Mouse (Mus musculus) megakaryocyte progenitor cell, adult 5-6 weeks (primary cell): ENCODE results near the gene Dhrs7b. TPM values are rescaled to one million over a fixed set of nuclear protein-coding genes. Genes with fewer than 3 reads are reported as not detected.

Source experiments
- ATAC-seq: replicated peaks from 2 replicates; pipeline ENCODE4 v1.8.0; 2016; ENCODE audit warnings: mild to moderate bottlenecking, moderate TSS enrichment, inconsistent platforms; ENCODE audit not compliant: poor library complexity
- total RNA-seq, 2 experiments: library from RNA; stranded (forward) in 1 of 2; stranded (reverse) in 1 of 2; fragments of 157-497, 149-512 nt in 1 of 2; fragments of 200-1000 nt in 1 of 2; gene quantifications; 2 replicates each; pipeline versions ENCODE4 v1.2.3 to v1.2.4; 2015 to 2017

The Dhrs7b gene
- total RNA-seq, 2 experiments from 2014 or later, result 14.2 to 14.4 TPM

GRCm38 (mm10) chr11:60889861-60890260, 59.4 kb downstream of the Dhrs7b start:
- no peak for ATAC-seq

- no peak for ATAC-seq
These were observed 59.9 kb downstream of the Dhrs7b start for GRCm38 (mm10) chr11:60890286-60890685.

GRCm38 (mm10) chr11:60890744-60891143, 60.3 kb downstream of the Dhrs7b start:
- no peak for ATAC-seq

GRCm38 (mm10) chr11:60895915-60896314, 65.5 kb downstream of the Dhrs7b start:
- no peak for ATAC-seq

GRCm38 (mm10) chr11:60902001-60902400, 71.6 kb downstream of the Dhrs7b start:
- no peak for ATAC-seq

GRCm38 (mm10) chr11:60902486-60902885, 72.1 kb downstream of the Dhrs7b start:
- ATAC-seq, result no peak

GRCm38 (mm10) chr11:60903661-60904061, 73.2 kb downstream of the Dhrs7b start:
- no peak for ATAC-seq

GRCm38 (mm10) chr11:60905407-60906120, 75.1 kb downstream of the Dhrs7b start:
- ATAC-seq, result no peak

- ATAC-seq, result no peak
These were observed 76.0 kb downstream of the Dhrs7b start for GRCm38 (mm10) chr11:60906449-60906848.

- ATAC-seq, result no peak
These were observed 77.6 kb downstream of the Dhrs7b start for GRCm38 (mm10) chr11:60908073-60908472.

- no peak for ATAC-seq
These were observed 79.2 kb downstream of the Dhrs7b start for GRCm38 (mm10) chr11:60909626-60910025.

Other genes with a start within 250 kb of the Dhrs7b start
- gene Llgl1, start 130.9 kb upstream of the Dhrs7b start, total RNA-seq (2015), result 5.4 and 5.6 TPM in 2 replicates
- 4.1 and 6.7 TPM in 2 replicates for gene Llgl1, start 130.9 kb upstream of the Dhrs7b start, total RNA-seq (2017)
- gene Flii, start 103.4 kb upstream of the Dhrs7b start, total RNA-seq (2015), result 62.6 and 80.2 TPM in 2 replicates
- gene Flii, start 103.4 kb upstream of the Dhrs7b start, total RNA-seq (2017), result 133 and 138 TPM in 2 replicates
- 2.2 and 2.4 TPM in 2 replicates for gene Mief2, start 102.2 kb upstream of the Dhrs7b start, total RNA-seq (2015)
- 3.8 and 4.6 TPM in 2 replicates for gene Mief2, start 102.2 kb upstream of the Dhrs7b start, total RNA-seq (2017)
- gene Top3a, start 53.3 kb upstream of the Dhrs7b start, total RNA-seq (2015), result 9.8 and 13.4 TPM in 2 replicates
- gene Top3a, start 53.3 kb upstream of the Dhrs7b start, total RNA-seq (2017), result 21.2 and 23.0 TPM in 2 replicates
- 31.5 and 36.2 TPM in 2 replicates for gene Smcr8, start 53.1 kb upstream of the Dhrs7b start, total RNA-seq (2015)
- 12.7 and 16.3 TPM in 2 replicates for gene Smcr8, start 53.1 kb upstream of the Dhrs7b start, total RNA-seq (2017)
- gene Shmt1, start 18.9 kb upstream of the Dhrs7b start, total RNA-seq (2015), result 36.8 and 39.8 TPM in 2 replicates
- 106 and 129 TPM in 2 replicates for gene Shmt1, start 18.9 kb upstream of the Dhrs7b start, total RNA-seq (2017)
- 23.9 and 30.3 TPM in 2 replicates for gene Tmem11, start 48.6 kb downstream of the Dhrs7b start, total RNA-seq (2015)
- gene Tmem11, start 48.6 kb downstream of the Dhrs7b start, total RNA-seq (2017), result 66.9 and 71.3 TPM in 2 replicates
- 2.2 and 2.3 TPM in 2 replicates for gene Natd1, start 84.1 kb downstream of the Dhrs7b start, total RNA-seq (2015)
- gene Natd1, start 84.1 kb downstream of the Dhrs7b start, total RNA-seq (2017), result 0.67 and 0.98 TPM in 2 replicates
- gene Map2k3, start 101.4 kb downstream of the Dhrs7b start, total RNA-seq (2015), result 29.9 and 32.7 TPM in 2 replicates
- 13.5 and 17.5 TPM in 2 replicates for gene Map2k3, start 101.4 kb downstream of the Dhrs7b start, total RNA-seq (2017)
- not detected in 2 replicates for gene Kcnj12, start 191.9 kb downstream of the Dhrs7b start, total RNA-seq (2015)
- not detected in 2 replicates for gene Kcnj12, start 191.9 kb downstream of the Dhrs7b start, total RNA-seq (2017)